Mouse (Mus musculus): Measurements from ENCODE around the gene Utrn. TPM values are rescaled to one million over a fixed set of nuclear protein-coding genes. Genes with fewer than 3 reads are reported as not detected.

Utrn gene
- polyA plus RNA-seq, 1 experiment from 2014 or later: 21.5 TPM

DNA sequence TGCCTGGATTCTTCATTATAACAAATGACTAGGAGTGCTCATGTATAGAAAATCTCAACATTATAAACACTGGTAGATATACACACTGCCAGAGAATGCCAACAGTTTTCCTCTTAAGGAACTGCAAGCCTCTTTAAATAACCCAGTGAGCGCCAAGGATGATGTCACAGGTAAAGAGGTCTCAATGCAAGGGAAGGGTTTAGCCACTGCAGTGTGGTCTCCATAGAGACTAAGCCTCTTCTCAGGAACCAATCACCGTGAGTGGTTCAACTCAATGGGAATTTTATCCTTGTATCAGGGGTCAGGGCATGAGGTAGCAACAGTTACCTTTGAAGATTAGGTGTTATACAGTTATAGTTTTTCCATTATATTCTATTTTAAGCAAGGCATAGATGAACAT is 469.7 kb downstream of the Utrn start:
- H3K4me3 ChIP-seq (ENCODE audit: low read depth, low read length): no peak overlapping the region
- H3K27ac ChIP-seq (ENCODE audit: low read depth, low read length): no peak overlapping the region
- no peak for ATAC-seq
- no peaks in the 10 kb centered on the region for H3K4me1 ChIP-seq (replicated peaks; ENCODE audit: control insufficient read depth, insufficient read depth, low read length)
- no peaks in the 10 kb centered on the region for H3K9me3 ChIP-seq (ENCODE audit: control insufficient read depth)
- H3K9ac ChIP-seq (ENCODE audit: low read depth, low read length): no peak overlapping the region
- peaks cover 9% of the 10 kb centered on the region for H3K36me3 ChIP-seq (ENCODE audit: control insufficient read depth, insufficient read depth)
- no peaks in the 10 kb centered on the region for H3K27me3 ChIP-seq (replicated peaks; ENCODE audit: control insufficient read depth, insufficient read depth, low read length)
- H3K4me2 ChIP-seq (replicated peaks; ENCODE audit: low read depth): no peak overlapping the region
- 64% methylated on average over 2 of the region's 2 CpGs for WGBS
- TF ChIP-seq CTCF (IDR thresholded peaks at IDR 0.05; ENCODE audit: low read depth): no peak

DNA sequence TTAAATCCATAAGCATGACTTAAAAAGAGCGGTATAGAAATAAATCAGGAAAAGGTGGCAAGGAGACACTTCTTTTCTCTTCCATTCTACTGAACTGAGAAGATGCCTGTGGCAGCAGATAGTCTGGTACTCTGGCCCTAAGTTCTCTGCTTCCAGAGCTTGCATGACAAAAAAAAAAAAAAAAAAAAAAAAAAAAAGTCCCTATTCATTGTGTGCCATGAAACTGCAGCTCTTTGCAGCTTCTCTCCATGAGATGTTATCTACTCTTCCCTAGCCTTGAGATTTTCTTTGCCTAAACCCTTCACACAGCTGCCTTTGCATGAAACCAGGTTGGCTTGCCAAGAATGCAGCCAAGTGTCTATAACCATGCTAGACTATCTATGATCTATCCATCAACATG is 489.0 kb downstream of the Utrn start:
- ATAC-seq: no peak
- WGBS: 100% methylated on average over 1 of the region's 1 CpGs
- Histone ChIP-seq H3K9me3 (ENCODE audit: control insufficient read depth) (no peaks in the 10 kb centered on the region), H3K27ac (ENCODE audit: low read depth, low read length) (no peak overlapping the region), H3K9ac (ENCODE audit: low read depth, low read length) (no peak overlapping the region), H3K36me3 (ENCODE audit: control insufficient read depth, insufficient read depth) (no peaks in the 10 kb centered on the region), H3K4me1 (replicated peaks; ENCODE audit: control insufficient read depth, insufficient read depth, low read length) (no peaks in the 10 kb centered on the region), H3K4me2 (replicated peaks; ENCODE audit: low read depth) (no peak overlapping the region), H3K27me3 (replicated peaks; ENCODE audit: control insufficient read depth, insufficient read depth, low read length) (no peaks in the 10 kb centered on the region), H3K4me3 (ENCODE audit: low read depth, low read length) (no peak overlapping the region)
- TF ChIP-seq CTCF (IDR thresholded peaks at IDR 0.05; ENCODE audit: low read depth): no peak

DNA sequence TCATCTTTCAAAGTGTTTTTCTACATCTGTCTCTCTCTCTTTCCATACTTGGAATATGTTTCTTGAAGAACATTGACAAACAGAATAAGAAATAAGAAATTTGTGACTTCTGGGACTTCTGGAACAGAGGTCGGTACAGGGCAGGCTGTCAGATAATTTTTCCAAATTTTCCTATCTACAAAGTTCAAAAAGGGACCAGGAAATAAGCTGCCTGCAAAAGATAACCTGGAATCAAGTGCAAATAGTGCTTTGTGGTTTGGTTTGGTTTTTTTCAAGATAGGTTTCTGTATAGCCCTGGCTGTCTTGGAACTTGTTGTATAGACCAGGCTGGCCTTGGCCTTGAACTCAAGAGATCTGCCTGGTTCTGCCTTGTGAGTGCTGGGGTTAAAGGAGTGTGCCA is 490.0 kb downstream of the Utrn start:
- Histone ChIP-seq H3K4me1 (replicated peaks; ENCODE audit: control insufficient read depth, insufficient read depth, low read length) (no peaks in the 10 kb centered on the region), H3K27me3 (replicated peaks; ENCODE audit: control insufficient read depth, insufficient read depth, low read length) (no peaks in the 10 kb centered on the region), H3K9me3 (ENCODE audit: control insufficient read depth) (no peaks in the 10 kb centered on the region), H3K36me3 (ENCODE audit: control insufficient read depth, insufficient read depth) (no peaks in the 10 kb centered on the region), H3K27ac (ENCODE audit: low read depth, low read length) (no peak overlapping the region), H3K4me3 (ENCODE audit: low read depth, low read length) (no peak overlapping the region), H3K4me2 (replicated peaks; ENCODE audit: low read depth) (no peak overlapping the region), H3K9ac (ENCODE audit: low read depth, low read length) (no peak overlapping the region)
- WGBS: 94% methylated on average over 1 of the region's 1 CpGs
- no peak for TF ChIP-seq CTCF (IDR thresholded peaks at IDR 0.05; ENCODE audit: low read depth)
- no peak for ATAC-seq

DNA sequence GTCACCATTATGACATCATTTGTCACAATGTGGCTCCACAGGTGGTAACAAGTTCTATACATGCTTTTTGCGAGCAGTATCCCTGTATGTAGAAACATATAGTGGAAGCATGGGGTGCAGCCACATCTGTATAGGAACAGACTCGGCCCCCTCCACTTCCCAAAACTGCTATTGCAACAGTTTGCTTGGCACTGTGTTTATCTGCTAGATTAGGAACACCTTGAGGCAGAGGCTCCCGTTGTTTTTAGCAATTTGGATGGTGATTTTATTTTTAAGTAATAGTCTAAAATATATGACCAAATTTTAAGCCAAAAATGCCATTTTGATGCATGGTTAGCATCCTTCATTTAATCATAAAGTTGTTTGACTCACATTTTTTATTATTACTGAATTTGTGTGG is 491.4 kb downstream of the Utrn start:
- H3K27ac ChIP-seq (ENCODE audit: low read depth, low read length): no peak overlapping the region
- H3K4me1 ChIP-seq (replicated peaks; ENCODE audit: control insufficient read depth, insufficient read depth, low read length): no peaks in the 10 kb centered on the region
- no peak overlapping the region for H3K4me3 ChIP-seq (ENCODE audit: low read depth, low read length)
- H3K4me2 ChIP-seq (replicated peaks; ENCODE audit: low read depth): no peak overlapping the region
- 65% methylated on average over 3 of the region's 3 CpGs for WGBS
- no peak overlapping the region for H3K9ac ChIP-seq (ENCODE audit: low read depth, low read length)
- no peaks in the 10 kb centered on the region for H3K36me3 ChIP-seq (ENCODE audit: control insufficient read depth, insufficient read depth)
- no peak for ATAC-seq
- TF ChIP-seq CTCF (IDR thresholded peaks at IDR 0.05; ENCODE audit: low read depth): no peak
- no peaks in the 10 kb centered on the region for H3K9me3 ChIP-seq (ENCODE audit: control insufficient read depth)
- no peaks in the 10 kb centered on the region for H3K27me3 ChIP-seq (replicated peaks; ENCODE audit: control insufficient read depth, insufficient read depth, low read length)

- no peak for ATAC-seq
- H3K4me3 ChIP-seq (ENCODE audit: low read depth, low read length): no peak overlapping the region
- no peaks in the 10 kb centered on the region for H3K36me3 ChIP-seq (ENCODE audit: control insufficient read depth, insufficient read depth)
- 38% methylated on average over 2 of the region's 2 CpGs for WGBS
- no peaks in the 10 kb centered on the region for H3K9me3 ChIP-seq (ENCODE audit: control insufficient read depth)
- TF ChIP-seq CTCF (IDR thresholded peaks at IDR 0.05; ENCODE audit: low read depth): no peak
- H3K4me1 ChIP-seq (replicated peaks; ENCODE audit: control insufficient read depth, insufficient read depth, low read length): no peaks in the 10 kb centered on the region
- H3K27me3 ChIP-seq (replicated peaks; ENCODE audit: control insufficient read depth, insufficient read depth, low read length): no peaks in the 10 kb centered on the region
- no peak overlapping the region for H3K9ac ChIP-seq (ENCODE audit: low read depth, low read length)
- no peak overlapping the region for H3K27ac ChIP-seq (ENCODE audit: low read depth, low read length)
- H3K4me2 ChIP-seq (replicated peaks; ENCODE audit: low read depth): no peak overlapping the region
Measured at GRCm38 (mm10) chr10:12376015-12376414, 493.1 kb downstream of the Utrn start.

DNA sequence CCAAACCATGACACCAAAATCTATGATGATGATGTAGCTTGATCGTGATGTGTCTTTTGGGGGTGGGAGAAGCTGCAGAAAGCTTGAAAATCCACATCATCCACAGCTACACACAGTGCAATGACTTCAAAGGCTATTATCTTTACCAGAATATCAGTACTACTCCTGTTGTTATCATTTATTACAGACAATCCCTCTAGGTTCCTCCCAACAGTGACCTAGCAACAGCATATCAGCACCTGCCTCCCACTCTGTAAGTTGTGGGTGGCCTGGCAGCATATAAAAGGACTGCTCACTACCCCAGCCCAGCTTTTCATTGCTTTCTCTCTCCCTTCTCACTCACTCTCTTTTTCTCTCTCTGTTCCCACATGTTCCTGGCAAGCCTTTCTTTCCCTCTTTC is 494.4 kb downstream of the Utrn start:
- ATAC-seq: no peak
- TF ChIP-seq CTCF (IDR thresholded peaks at IDR 0.05; ENCODE audit: low read depth): no peak

DNA sequence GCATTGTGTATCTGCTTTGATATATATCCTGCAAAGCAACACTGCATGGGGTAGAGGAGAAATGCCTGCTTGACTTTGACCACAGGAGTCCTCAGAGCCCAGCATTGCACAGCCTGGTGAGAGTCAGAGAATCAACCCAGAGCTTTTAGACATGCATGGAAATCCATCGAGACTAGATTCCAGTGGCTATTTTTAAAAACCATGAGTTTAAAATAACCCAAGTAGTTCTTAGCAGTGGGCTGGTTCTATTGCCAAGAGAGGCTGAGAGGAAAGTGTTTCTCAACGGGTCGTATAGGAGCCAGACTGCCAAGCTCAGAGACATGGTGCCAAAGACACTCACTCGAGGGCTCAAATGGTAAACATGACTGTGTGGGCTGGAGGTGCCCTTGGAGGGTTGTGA is 514.6 kb downstream of the Utrn start:
- Histone ChIP-seq H3K27me3 (replicated peaks; ENCODE audit: control insufficient read depth, insufficient read depth, low read length) (no peaks in the 10 kb centered on the region), H3K36me3 (ENCODE audit: control insufficient read depth, insufficient read depth) (no peaks in the 10 kb centered on the region), H3K4me3 (ENCODE audit: low read depth, low read length) (no peak overlapping the region), H3K27ac (ENCODE audit: low read depth, low read length) (no peak overlapping the region), H3K4me1 (replicated peaks; ENCODE audit: control insufficient read depth, insufficient read depth, low read length) (no peaks in the 10 kb centered on the region), H3K9ac (ENCODE audit: low read depth, low read length) (no peak overlapping the region), H3K9me3 (ENCODE audit: control insufficient read depth) (no peaks in the 10 kb centered on the region), H3K4me2 (replicated peaks; ENCODE audit: low read depth) (no peak overlapping the region)
- no peak for TF ChIP-seq CTCF (IDR thresholded peaks at IDR 0.05; ENCODE audit: low read depth)
- no peak for ATAC-seq
- WGBS: 70% methylated on average over 4 of the region's 4 CpGs

More for the DNA sequence above, 494.4 kb downstream of the Utrn start:
- Histone ChIP-seq H3K9ac (ENCODE audit: low read depth, low read length) (no peak overlapping the region), H3K27ac (ENCODE audit: low read depth, low read length) (no peak overlapping the region), H3K36me3 (ENCODE audit: control insufficient read depth, insufficient read depth) (no peaks in the 10 kb centered on the region), H3K27me3 (replicated peaks; ENCODE audit: control insufficient read depth, insufficient read depth, low read length) (no peaks in the 10 kb centered on the region), H3K4me2 (replicated peaks; ENCODE audit: low read depth) (no peak overlapping the region), H3K4me3 (ENCODE audit: low read depth, low read length) (no peak overlapping the region), H3K4me1 (replicated peaks; ENCODE audit: control insufficient read depth, insufficient read depth, low read length) (no peaks in the 10 kb centered on the region), H3K9me3 (ENCODE audit: control insufficient read depth) (no peaks in the 10 kb centered on the region)
- WGBS: 78% methylated on average over 1 of the region's 1 CpGs

All from intestine, postnatal 0 days (tissue).